Mouse (Mus musculus) testis, postnatal 14 days (tissue): ENCODE results near the gene Vwa7.

Experiments
- DNase-seq: peaks from one replicate; pipeline ENCODE4 v3.0.0; 2021; ENCODE audit warnings: low spot score

The Vwa7 gene

DNA sequence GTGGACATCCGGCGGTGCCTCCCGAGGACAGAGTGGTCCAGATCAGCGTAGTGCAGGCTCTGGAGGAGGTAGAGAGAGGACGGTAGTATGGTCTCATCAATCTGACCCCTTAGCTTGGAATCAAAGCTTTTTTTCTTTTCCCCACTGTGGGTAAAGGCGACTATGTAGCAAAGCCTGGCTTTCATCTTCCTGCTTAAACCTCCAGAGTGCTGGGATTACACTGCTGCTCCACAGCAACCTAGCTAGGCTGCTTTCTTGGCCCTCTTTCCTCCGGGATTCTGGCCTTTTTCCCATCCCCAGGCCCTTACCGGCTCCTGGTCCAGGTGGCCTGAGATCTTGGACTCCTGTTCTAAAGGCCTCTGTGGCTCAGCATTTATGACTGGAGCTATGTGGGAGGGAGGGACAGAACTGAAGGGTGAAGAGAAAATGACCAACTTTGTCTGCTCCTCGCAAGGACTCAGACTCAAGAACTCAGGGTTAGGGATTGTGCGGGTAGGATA lies 48.0 kb downstream of the Vwa7 start:
- DNase-seq: no peak

DNA sequence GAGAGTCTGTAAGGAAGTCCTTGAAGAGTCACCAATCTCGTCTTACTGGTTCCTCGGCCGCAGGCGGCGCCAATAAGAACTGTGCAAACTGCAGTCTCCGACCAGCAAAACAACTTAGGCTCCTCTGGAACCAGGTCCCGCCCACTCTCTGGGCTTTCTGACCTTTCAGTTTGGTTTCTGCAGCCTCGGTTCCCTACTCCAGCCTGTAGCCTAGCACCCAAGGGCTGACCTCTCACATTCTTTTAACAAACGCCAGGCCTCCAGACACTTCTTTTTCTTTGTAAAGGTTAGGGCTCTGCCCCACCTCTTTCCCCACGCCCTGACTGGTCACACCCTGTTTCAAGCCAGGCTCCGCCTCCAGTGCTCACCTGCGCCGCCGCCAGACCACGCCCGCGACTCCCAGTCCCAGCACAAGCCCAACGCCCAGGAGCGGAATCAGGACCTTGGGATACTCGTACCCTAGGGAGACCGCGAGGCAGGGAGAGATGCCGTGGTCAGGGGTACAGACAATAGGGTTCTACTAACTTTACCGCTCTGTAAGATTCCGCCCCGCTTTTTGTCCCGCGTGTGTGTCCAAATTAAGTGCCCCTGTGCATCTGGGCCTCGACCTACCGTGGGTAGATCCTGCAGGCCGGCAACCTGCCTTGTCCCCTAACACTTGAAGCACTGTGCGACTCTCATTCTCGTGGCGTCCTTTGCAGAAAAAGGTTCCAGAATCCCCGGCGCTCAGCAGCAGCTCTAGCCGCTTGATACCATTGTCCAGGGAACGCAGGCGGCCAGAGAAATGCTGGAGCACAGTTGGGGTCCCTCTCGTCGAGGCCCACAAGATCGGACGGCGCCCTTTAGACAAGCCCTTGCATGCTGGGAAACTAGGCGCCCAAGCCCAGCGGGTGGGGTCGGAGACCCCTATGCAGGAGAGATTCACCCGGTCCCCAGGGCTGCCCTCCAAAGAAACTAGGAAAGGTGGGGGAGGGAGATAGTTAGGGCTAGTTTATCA lies 48.9 kb downstream of the Vwa7 start, which contains the start of gene Ly6g6c:
TSS of gene Ly6g6c (plus strand) at position 438 of the 997 bp plus-strand sequence.
- DNase-seq: peak; percentile 52

DNA sequence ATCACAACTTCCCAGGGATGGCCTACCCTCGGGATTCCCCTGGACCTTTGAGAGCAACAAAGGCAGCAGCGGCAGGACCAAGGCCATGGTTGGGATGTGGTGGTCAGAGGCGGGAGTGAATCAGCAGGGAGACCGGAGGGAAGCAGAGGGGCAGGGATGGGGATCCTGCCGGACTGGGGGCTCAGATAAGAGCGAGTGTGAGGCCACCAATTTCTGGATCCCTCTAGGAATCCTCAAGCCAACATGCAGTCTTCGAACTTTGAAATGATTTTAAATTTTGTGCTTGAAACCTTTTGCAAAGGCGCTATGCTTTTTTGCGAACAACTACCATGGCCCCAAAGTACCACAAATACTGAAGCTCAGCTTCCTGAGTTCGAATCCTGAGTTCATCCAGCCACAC lies 49.7 kb downstream of the Vwa7 start, which contains the start of gene Mpig6b:
TSS of gene Mpig6b (minus strand) at position 101 of the 400 bp plus-strand sequence.
- no peak for DNase-seq

DNA sequence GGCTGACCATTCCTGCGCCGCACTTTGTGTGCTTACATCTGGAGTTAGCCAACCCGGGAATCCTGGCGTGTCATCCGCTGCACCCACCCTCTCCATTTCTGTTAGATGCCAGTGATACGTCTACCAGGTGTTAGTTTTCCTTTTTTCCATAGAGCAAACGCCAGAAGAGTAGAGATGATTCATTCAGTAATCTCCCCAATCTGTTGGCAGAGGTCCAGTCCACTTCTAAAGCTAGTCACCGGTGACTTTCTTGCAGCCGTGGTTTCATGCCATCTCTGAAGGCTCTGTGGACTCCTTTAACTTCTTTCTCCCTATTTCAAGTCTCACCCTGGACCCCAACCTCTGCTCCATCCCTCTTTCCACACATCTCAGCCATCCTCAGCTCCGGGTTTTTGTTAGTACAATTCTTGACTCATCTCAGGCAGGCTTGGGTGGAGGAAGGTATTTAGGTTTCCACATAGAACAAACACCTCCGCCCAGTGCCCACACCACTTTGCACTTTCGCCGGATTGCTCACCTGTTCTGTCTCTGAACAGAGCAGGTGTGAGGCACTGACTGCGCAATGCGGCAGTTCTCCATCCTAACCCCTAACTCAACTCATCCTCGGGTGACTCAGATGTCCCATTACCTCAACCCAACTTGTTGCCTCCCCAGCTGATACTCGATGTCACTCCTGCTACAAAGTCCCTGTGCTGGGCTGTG lies 52.0 kb downstream of the Vwa7 start:
- DNase-seq: no peak

DNA sequence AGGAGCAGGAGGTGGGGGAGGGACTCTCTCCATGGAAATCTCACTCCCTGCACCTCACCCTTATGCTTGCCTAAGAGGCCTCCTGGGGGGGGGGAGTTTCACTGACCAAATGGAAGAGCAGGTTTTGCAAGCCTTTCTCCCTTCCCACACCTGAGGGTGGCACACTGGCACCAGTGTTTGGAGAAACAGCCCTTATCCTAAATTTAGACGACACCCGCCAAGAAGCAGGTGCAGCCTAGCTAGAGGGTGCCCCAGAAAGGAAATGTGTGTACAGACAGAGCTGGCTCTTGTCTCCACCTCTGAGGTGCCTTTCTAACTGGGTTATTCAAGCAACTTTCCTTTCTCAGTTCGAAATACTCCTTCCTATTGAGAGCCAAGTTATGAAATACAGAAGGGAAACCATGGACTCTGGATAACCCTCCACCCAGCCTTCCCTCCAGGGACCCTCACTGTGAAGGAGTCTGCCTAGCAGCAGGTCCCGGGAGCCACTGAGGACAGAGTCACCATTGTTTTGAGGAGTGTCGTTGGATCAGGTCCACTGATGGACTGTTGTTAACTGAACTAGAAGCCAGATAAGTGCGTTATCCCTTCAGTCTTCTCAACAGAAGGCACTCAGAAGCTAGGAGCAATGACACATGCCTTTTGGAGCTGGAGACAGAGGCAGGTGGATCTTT lies 54.3 kb downstream of the Vwa7 start:
- no peak for DNase-seq

DNA sequence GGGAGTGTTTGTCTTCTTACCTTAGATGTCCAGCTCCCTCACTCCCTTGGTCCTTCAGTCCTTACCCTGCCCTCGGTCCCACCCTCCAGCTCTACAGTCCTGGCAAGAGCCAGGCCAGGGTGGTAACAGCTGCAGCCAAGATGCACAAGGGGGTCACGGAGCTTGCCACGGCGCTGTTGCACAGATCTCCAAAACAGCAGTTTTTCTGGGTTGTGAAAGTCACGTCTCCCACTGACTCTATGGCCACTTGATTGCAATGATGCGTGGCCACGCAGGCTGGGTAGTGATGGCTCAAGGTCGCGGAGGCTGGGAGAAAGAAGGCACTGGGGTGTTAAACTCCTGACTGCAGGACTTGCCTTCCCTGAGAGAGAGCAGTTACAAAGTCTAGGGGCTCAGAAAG lies 55.1 kb downstream of the Vwa7 start:
- no peak for DNase-seq

DNA sequence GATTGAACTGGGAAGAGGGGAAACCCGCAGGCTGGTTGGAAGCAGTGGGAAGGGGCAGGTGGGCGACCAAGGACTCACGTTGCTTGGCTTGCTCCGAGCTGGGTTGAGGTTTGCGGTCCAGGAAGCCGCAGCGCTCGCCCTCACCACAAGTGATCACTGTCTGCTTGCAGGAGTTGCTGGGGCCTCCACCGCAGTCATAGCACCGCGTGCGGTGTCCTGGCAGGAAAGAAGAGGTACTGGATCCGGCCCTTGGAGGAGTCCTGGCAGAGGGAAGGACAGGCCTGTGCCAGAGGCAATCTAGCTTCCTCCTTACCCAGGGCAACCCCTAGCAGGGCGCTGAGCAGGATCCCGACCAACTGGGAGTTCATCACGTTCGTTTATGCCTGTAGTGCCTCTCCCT lies 57.7 kb downstream of the Vwa7 start:
- DNase-seq: no peak
